ENCODE assay signal across 8 mouse cellular contexts in the genomic region with DNA sequence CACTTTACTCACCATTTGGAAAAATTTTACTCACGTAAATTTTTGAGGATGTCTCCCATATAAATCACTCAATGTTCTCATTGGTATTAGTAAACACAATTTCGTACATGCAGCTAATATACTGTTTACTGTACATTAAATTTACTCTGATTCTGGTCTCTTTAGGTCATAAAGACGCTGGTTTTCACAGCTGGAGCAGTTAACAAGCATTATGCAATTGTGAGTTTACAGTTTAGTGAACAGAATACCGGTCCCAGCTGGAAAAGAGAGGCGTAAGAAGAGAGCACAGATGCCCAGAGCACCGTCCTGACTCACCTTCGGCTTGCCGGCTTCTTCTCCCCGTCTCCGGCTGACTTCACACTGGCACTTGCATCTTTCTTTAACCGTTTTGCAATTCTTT. TPM values are rescaled to one million over a fixed set of nuclear protein-coding genes. Genes with fewer than 3 reads are reported as not detected.
DNase-seq lines count a peak whose midpoint lies in the region; ATAC-seq lines count a peak whose summit lies in the region.

Gene Srek1ip1 (plus strand): TSS at position 301 of the 400 bp plus-strand sequence.

- H3K9me3 ChIP-seq in forebrain, embryonic 13.5 days (replicated peaks): no peaks in the 10 kb centered on the region
- H3K9me3 ChIP-seq in hindbrain, embryonic 12.5 days (replicated peaks): no peaks in the 10 kb centered on the region

- 92% methylated on average over 11 of the region's 11 CpGs for WGBS in forebrain, embryonic 13.5 days
- WGBS in hindbrain, embryonic 12.5 days: 94% methylated on average over 11 of the region's 11 CpGs

- H3K27me3 ChIP-seq in forebrain, embryonic 13.5 days: no peaks in the 10 kb centered on the region
- no peaks in the 10 kb centered on the region for H3K27me3 ChIP-seq in hindbrain, embryonic 12.5 days

- no peaks in the 10 kb centered on the region for H3K4me1 ChIP-seq in forebrain, embryonic 13.5 days
- no peaks in the 10 kb centered on the region for H3K4me1 ChIP-seq in hindbrain, embryonic 12.5 days

- H3K4me2 ChIP-seq in forebrain, embryonic 13.5 days: no peak within 1 kb of the TSS
- no peak within 1 kb of the TSS for H3K4me2 ChIP-seq in hindbrain, embryonic 12.5 days (replicated peaks)

- H3K4me3 ChIP-seq in forebrain, embryonic 13.5 days: no peak within 1 kb of the TSS
- H3K4me3 ChIP-seq in hindbrain, embryonic 12.5 days: no peak within 1 kb of the TSS

- no peak within 1 kb of the TSS for H3K9ac ChIP-seq in forebrain, embryonic 13.5 days
- no peak within 1 kb of the TSS for H3K9ac ChIP-seq in hindbrain, embryonic 12.5 days

- peaks cover 33% of the 10 kb centered on the region for H3K36me3 ChIP-seq in forebrain, embryonic 13.5 days (ENCODE audit: poor library complexity, severe bottlenecking)
- H3K36me3 ChIP-seq in hindbrain, embryonic 12.5 days: peaks cover 8% of the 10 kb centered on the region; the same call in 1 of the 2 replicates

- DNase-seq in urinary bladder, adult 2 months (ENCODE audit: low spot score): no peak
- no peak for DNase-seq in urinary bladder, postnatal 36 days (ENCODE audit: low spot score in 2 of 2)
- DNase-seq in frontal cortex, postnatal 25 days (ENCODE audit: low spot score in 2 of 2): no peak
- no peak for DNase-seq in natural killer cell, adult 2 months (ENCODE audit: low spot score in 2 of 2)
- no peak for DNase-seq in cerebellum, postnatal 36 days

- no peak within 1 kb of the TSS for H3K27ac ChIP-seq in forebrain, embryonic 13.5 days
- no peak within 1 kb of the TSS for H3K27ac ChIP-seq in hindbrain, embryonic 12.5 days

- ATAC-seq in forebrain, embryonic 13.5 days: no peak
- no peak for ATAC-seq in hindbrain, embryonic 12.5 days (ENCODE audit: low FRiP score)
- ATAC-seq in megakaryocyte, adult 5-6 weeks (ENCODE audit: poor library complexity, severe bottlenecking): no peak

RNA-seq across cellular contexts. Expression of gene Srek1ip1, which starts in this region (rescaled TPM):
- 17.6 and 18.0 TPM in 2 replicates for polyA plus RNA-seq in urinary bladder, adult 2 months (2012; rRNA removed)
- polyA plus RNA-seq in forebrain, embryonic 13.5 days (2015; fragmentation: Nextera tagmentation; extraction: Ambion mirVana): 23.4 and 23.5 TPM in 2 replicates
- polyA plus RNA-seq in hindbrain, embryonic 12.5 days (2016; fragmentation: Nextera tagmentation; extraction: Ambion mirVana): 19.9 and 22.0 TPM in 2 replicates
- total RNA-seq in megakaryocyte, adult 5-6 weeks (2015): 18.1 and 23.4 TPM in 2 replicates
- 17.9 and 20.3 TPM in 2 replicates for total RNA-seq in megakaryocyte, adult 5-6 weeks (2017)
